Mouse (Mus musculus) spleen, adult 2 months (tissue): ENCODE measurements around the gene Zcwpw1.

Source experiments
- CTCF ChIP-seq: fragments of 200-500 bp; IDR thresholded peaks from 2 replicates; pipeline ENCODE4 v1.5.1; 2011; ENCODE audit warnings: mild to moderate bottlenecking, inconsistent platforms; ENCODE audit not compliant: insufficient read depth, insufficient read length, insufficient replicate concordance; ENCODE audit errors: extremely low read depth
- POLR2A ChIP-seq: fragments of 200-500 bp; IDR thresholded peaks from 2 replicates; pipeline ENCODE4 v1.6.1; 2011; ENCODE audit warnings: low read depth, low read length, inconsistent platforms

DNA sequence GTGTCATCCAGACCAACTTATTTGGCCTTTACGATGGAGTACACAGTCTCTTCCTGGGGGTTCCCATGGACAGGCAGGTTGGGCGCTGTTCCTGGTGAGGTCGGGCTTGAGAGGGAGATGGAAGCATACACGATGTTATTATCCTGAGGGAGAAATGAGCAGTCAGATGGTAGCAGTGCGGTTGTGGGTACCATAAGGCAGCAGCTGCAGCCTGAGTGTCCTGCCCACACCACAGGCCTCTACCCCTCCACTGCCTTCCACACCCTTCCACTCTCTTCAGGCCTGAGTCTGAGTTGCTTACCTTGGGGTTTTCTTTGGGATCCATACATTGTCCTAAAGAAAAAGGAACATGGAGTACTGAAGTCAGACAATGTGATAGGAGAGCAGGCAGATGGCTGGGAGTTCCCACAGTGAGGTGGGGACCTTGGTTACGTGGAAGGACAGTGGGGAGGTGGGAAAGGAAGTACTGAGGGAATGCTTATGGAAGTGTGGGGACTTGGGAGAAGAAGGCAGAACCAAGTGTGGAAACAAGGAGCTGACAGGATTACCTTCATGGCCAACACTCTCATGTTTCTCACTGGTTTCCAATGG lies 36.0 kb downstream of the Zcwpw1 start:
- TF ChIP-seq CTCF (no peak), POLR2A (no peak)
